Mouse (Mus musculus) Patski (cell line): ENCODE results near the gene Sept4. TPM values are rescaled to one million over a fixed set of nuclear protein-coding genes. Genes with fewer than 3 reads are reported as not detected.

ENCODE experiments used
- ATAC-seq: fragments of 100-300 bp; one replicate; pipeline ENCODE4 v1.8.0; 2021
- CTCF ChIA-PET: fragments of 350-600 bp; sonication (Branson Sonifier 250); formaldehyde crosslinking; loops from one replicate; lab custom pipeline; 2022; ENCODE audit warnings: inconsistent platforms; lab: Charles Lee
- POLR2A ChIA-PET: fragments of 350-600 bp; sonication (Branson Sonifier 250); formaldehyde crosslinking; loops from one replicate; lab custom pipeline; 2022; ENCODE audit warnings: antibody characterized with exemption, inconsistent platforms; lab: Charles Lee
- DNase-seq: peaks from one replicate; pipeline ENCODE4 v3.0.0-alpha.2; 2011; ENCODE audit warnings: low read depth, low spot score
- H3K27me3 ChIP-seq: fragments of 371-371 bp; one replicate; pipeline ENCODE4 v1.5.1; 2021
- CTCF ChIP-seq: fragments of 100-300 bp; IDR thresholded peaks from one replicate; pipeline ENCODE4 v1.5.1; 2021
- in situ Hi-C: fragments of 300-500 bp; cut with MboI; formaldehyde crosslinking; loops from 3 replicates; pipeline ENCODE4 v1.11.1; 2018; ENCODE audit warnings: low pct_unique_long_range_greater_than_20kb, mixed read lengths
- polyA plus RNA-seq: library from polyadenylated mRNA; unstranded; gene quantifications from one replicate; pipeline ENCODE4 v1.2.3, GENCODE M21; 2021

The Sept4 gene
- polyA plus RNA-seq, 1 experiment from 2014 or later = 458 TPM

DNA sequence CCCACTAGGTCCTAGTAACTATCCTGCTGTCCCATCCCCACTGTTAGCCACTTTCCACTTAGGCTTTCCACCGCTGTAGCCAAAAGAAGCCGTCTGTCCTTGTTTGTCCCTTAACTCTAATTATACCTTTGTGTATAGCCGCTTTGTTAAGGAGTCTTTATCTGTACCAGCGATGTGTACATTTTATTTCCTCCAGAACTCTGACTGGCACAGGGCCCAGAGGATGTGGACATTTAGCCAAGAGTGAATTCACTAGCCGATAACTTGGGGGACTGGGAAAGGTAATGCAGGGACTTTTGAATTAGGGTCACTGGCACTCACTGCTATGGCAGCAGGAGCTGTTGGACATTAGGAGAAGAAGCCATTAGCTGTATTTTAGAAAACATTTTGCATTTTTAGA, 14.3 kb upstream of the Sept4 start:
- no peak for DNase-seq
- TF ChIP-seq CTCF = no peak
- H3K27me3 ChIP-seq = no peaks in the 10 kb centered on the region
- in situ Hi-C loops = no loop called here
- ATAC-seq = no peak
- ChIA-PET POLR2A (no interaction called here), CTCF (interaction anchor here (0.9 to 1.4 kb wide), 4 partner anchors 9 to 23 kb away, joined by 3 to 4 read pairs (median 3); no protein-coding TSS in a partner anchor)

DNA sequence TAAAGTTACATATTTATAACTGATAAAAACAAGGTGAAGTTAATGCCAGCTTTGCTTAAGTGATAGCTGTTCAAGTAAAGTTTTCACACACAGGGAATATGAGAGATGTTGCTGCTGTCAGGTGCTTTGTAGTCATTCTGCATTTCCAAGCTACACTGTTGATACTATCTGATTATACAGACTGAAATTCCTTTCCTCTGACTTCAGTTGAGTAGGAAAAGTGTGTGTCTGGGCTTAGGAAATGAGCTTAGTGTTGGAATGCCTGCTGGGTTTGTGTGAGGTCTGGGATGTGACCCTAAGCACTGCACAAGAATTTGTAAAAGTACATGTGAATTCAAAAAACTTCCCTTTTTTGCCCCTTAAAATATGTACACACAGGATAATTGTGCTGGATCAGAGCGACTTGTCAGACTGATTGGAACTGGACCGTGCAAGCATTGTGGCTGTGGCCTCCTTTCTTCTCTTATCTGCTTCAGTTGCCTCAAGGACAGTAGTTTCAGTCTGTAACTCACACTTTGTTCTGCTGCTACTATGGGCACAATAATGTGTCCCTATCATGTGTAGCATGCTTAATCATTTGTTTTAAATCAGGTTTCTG, 13.5 kb upstream of the Sept4 start:
- POLR2A ChIA-PET = interaction anchor here (0.7 to 0.9 kb wide), 2 partner anchors 22 to 38 kb away, joined by 3 to 5 read pairs; no protein-coding TSS in a partner anchor
- in situ Hi-C loops = no loop called here
- CTCF ChIA-PET = interaction anchor here (0.9 to 1.4 kb wide), 2 partner anchors 17 to 18 kb away, joined by 3 to 4 read pairs; no protein-coding TSS in a partner anchor
- DNase-seq (no peak), ATAC-seq (peak; percentile 90)
- no peak for TF ChIP-seq CTCF
- H3K27me3 ChIP-seq = no peaks in the 10 kb centered on the region

DNA sequence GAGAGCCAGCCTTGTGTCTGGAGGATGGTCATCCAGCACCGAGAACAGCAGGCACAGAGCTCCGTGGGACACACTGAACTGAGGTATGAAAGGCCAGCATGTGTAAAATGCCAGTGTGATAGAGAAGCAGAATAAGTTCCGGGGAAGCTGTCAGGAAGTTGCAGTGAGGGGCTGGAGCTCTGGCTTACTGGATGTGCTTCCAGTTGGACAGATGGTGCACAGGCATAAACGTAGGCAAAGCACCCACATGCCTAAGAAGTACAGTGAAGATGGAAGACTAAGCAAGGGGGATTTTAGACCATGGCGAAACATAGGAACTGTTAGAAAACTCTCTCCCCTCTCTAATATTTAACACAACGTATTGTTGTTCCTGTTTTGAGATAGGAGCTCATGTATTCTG, 7.5 kb upstream of the Sept4 start:
- in situ Hi-C loops = no loop called here
- H3K27me3 ChIP-seq = no peaks in the 10 kb centered on the region
- no peak for DNase-seq
- CTCF ChIA-PET = interaction anchor here (0.6 to 2.0 kb wide), 5 partner anchors 10 to 30 kb away, joined by 3 to 9 read pairs (median 6); no protein-coding TSS in a partner anchor
- no peak for TF ChIP-seq CTCF
- no peak for ATAC-seq
- POLR2A ChIA-PET = interaction anchor here (1.0 kb wide), 1 partner anchor 9 kb away, joined by 4 read pairs; no protein-coding TSS in a partner anchor

GRCm38 (mm10) chr11:87566501-87566900, 2.2 kb upstream of the Sept4 start, which contains the start of gene Gm11492:
Gm11492 (plus strand) TSS chr11:87566653.
- in situ Hi-C loops = no loop called here

DNA sequence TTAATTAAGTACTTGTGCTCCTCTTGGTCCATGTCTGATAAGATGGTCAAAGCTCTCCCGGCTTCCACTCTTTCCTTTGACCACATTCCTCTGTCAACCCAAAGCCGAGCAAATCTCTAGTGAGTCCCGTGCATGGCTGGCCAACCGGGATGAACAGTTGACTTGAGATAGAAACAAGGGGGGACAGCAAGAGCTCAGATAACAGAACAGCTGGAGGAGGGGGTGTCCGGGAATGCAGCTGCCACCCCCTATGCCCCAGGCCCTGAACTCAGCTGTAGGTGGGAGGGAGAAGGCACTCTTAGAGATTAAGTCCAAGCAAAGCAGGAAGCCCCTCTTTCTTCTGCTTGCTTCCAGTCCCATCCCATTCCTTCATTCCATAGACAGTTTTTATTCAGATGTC, 2.0 kb downstream of the Sept4 start:
- DNase-seq (no peak), ATAC-seq (peak; percentile 7)
- no peak for TF ChIP-seq CTCF
- POLR2A ChIA-PET = interaction anchor here (1.4 kb wide), 2 partner anchors 8 to 9 kb away, joined by 4 to 6 read pairs; no protein-coding TSS in a partner anchor
- CTCF ChIA-PET = interaction anchor here (1.0 to 2.5 kb wide), 3 partner anchors 9 to 19 kb away, joined by 4 to 10 read pairs (median 7); no protein-coding TSS in a partner anchor
- no peaks in the 10 kb centered on the region for H3K27me3 ChIP-seq
- in situ Hi-C loops = no loop called here

More at GRCm38 (mm10) chr11:87566501-87566900, 2.2 kb upstream of the Sept4 start, which contains the start of gene Gm11492:
- H3K27me3 ChIP-seq = no peaks in the 10 kb centered on the region
- DNase-seq (no peak), ATAC-seq (no peak)
- TF ChIP-seq CTCF = no peak
- POLR2A ChIA-PET = no interaction called here
- CTCF ChIA-PET = interaction anchor here (1.4 to 1.9 kb wide), 4 partner anchors 9 to 18 kb away, joined by 3 to 6 read pairs (median 4); no protein-coding TSS in a partner anchor

GRCm38 (mm10) chr11:87571361-87571950, 2.8 kb downstream of the Sept4 start:
- TF ChIP-seq CTCF = no peak
- no peak for DNase-seq
- CTCF ChIA-PET = interaction anchor here (1.0 to 2.5 kb wide), 3 partner anchors 10 to 18 kb away, joined by 4 to 10 read pairs (median 7); no protein-coding TSS in a partner anchor
- in situ Hi-C loops = no loop called here
- H3K27me3 ChIP-seq = no peaks in the 10 kb centered on the region
- POLR2A ChIA-PET = interaction anchor here (1.4 kb wide), 2 partner anchors 7 to 10 kb away, joined by 4 to 6 read pairs; no protein-coding TSS in a partner anchor
- no peak for ATAC-seq

- in situ Hi-C loops = no loop called here
- ChIA-PET POLR2A (no interaction called here), CTCF (interaction anchor here (0.9 to 2.3 kb wide), 2 partner anchors 12 to 20 kb away, joined by 3 to 9 read pairs; no protein-coding TSS in a partner anchor)
Measured at GRCm38 (mm10) chr11:87573751-87574150, 5.0 kb downstream of the Sept4 start.

DNA sequence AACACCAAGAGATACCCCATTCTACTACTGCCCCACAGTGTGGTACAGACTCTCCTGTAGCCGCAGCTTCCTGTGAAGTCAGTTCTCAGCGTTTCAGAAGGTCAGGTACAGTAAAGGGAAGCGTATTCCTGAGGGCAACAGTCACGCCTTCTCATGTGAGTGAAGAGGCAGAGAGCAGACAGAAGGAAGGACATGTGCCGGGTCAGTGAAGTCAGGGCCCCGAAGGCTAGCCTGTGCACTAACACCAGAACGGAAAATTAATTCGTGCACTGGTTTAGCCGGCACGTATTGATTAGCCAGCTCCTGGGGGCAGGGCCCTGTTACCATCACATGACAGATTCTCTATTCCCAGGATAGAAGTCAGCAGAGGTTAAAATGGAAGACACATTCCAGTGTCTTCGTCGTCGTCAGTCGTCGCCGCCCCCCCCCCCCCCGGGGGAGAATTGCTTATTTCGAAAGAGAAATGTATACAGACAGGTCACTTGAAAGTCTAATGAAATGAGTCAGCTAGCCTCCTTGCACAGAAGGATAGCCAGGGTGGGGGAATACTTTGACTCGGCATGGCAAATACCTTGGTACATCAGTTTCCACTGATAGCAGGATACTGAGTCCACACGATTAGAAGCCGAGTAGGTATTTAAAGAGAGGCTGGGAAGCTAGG, 5.9 kb downstream of the Sept4 start:
- in situ Hi-C loops = no loop called here
- H3K27me3 ChIP-seq = no peaks in the 10 kb centered on the region
- DNase-seq (no peak), ATAC-seq (no peak)
- ChIA-PET POLR2A (no interaction called here), CTCF (interaction anchor here (1.2 to 2.3 kb wide), 2 partner anchors 9 to 13 kb away, joined by 4 to 9 read pairs; partner anchors contain the start of gene Gm11492)
- no peak for TF ChIP-seq CTCF

More at GRCm38 (mm10) chr11:87573751-87574150, 5.0 kb downstream of the Sept4 start:
- TF ChIP-seq CTCF = no peak
- ATAC-seq (no peak), DNase-seq (no peak)
- H3K27me3 ChIP-seq = no peaks in the 10 kb centered on the region

GRCm38 (mm10) chr11:87577601-87578248, 9.0 kb downstream of the Sept4 start:
- ChIA-PET CTCF (interaction anchor here (1.1 to 1.8 kb wide), 6 partner anchors 11 to 148 kb away, joined by 3 to 7 read pairs (median 4); partner anchors contain the start of gene Gm11492), POLR2A (interaction anchor here (0.6 to 5.7 kb wide), 8 partner anchors 7 to 310 kb away, joined by 3 to 42 read pairs (median 4); partner anchors contain the start of gene Mtmr4)
- DNase-seq (peak; percentile 84), ATAC-seq (peak; percentile 78)
- TF ChIP-seq CTCF = no peak
- in situ Hi-C loops = no loop called here
- no peaks in the 10 kb centered on the region for H3K27me3 ChIP-seq
